Mouse (Mus musculus): Measurements from ENCODE around the gene Itpr2. TPM values are rescaled to one million over a fixed set of nuclear protein-coding genes. Genes with fewer than 3 reads are reported as not detected.

Itpr2 gene
- polyA plus RNA-seq, 1 experiment = 1.5 TPM

DNA sequence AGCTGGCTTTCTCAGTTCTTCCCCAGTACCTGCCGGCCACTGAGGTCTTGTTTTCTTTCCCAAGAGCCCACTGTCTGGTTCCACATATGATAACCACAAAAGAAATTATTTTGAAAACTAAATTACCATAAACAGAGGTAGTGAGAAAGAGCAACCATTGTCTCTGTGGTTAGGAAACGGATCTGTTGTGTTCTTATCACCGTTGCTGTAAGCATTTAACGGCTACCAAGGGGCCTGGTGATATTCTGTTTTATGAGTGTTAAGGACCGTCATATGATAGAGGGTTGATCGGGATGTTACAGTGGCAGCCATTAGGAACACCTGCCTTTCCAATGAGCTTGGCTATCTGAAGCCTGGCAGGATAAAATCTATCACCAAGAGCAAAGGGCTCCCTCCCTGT is 390.2 kb downstream of the Itpr2 start:
- peaks cover 5% of the 10 kb centered on the region for H3K27me3 ChIP-seq (replicated peaks)
- TF ChIP-seq GATA1 (IDR thresholded peaks at IDR 0.05; ENCODE audit: borderline replicate concordance, low read length) (no peak), FLI1 (IDR thresholded peaks at IDR 0.05; ENCODE audit: low read length) (no peak)

DNA sequence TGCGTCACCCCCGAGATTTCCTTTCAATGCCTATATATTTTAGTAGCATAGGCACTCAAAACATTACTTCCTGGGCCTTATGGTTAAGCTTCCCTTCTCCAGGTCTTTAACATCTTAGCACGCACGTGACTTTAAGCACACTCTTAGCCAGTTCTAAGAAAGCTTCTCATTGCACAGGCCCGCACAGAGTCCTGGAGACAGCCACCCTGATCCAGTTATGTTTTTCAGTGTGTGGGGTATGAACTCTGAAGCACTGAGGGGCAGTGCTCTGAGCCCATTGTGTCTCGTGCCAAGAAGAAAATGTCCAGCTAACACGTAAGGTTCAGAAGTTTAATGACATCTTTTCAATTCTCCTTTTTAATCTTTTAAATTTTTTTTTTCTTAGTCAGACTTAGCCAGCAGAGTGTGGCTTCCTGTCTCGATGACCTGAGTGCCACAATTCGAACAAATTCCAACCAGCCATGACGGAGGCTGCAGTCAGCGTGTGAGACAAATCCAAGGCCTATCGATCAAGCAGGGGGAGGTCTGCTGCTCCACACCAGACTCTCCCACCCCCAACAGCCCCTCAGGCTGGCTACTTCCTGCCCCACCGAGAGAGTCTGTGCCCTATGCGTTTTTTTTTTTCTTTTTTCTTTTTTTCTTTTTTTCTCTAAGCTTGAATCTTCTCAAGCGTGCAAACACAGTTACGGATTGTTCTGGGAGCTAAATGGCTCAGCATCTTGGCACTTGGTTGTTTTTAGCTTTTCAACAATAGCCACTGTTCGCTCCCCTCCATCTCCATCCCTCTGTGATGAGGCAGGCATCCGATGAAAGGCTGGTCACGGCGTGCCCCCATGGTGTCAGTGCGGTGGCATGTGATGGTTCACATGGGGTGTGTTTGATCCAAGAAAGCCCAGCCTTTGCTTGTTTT is 390.9 kb downstream of the Itpr2 start:
- TF ChIP-seq FLI1 (IDR thresholded peaks at IDR 0.05; ENCODE audit: low read length) (no peak), GATA1 (IDR thresholded peaks at IDR 0.05; ENCODE audit: borderline replicate concordance, low read length) (no peak)
- peaks cover 9% of the 10 kb centered on the region for H3K27me3 ChIP-seq (replicated peaks)
- H3K4me3 ChIP-seq (replicated peaks) = no peak overlapping the region
- peaks cover 13% of the 10 kb centered on the region for H3K4me1 ChIP-seq
- no peaks in the 10 kb centered on the region for H3K9me3 ChIP-seq
- peaks cover 34% of the 10 kb centered on the region for H3K36me3 ChIP-seq (replicated peaks; ENCODE audit: low read length)

More for the DNA sequence above, 390.2 kb downstream of the Itpr2 start:
- H3K4me1 ChIP-seq = peaks cover 13% of the 10 kb centered on the region
- peaks cover 34% of the 10 kb centered on the region for H3K36me3 ChIP-seq (replicated peaks; ENCODE audit: low read length)
- H3K4me3 ChIP-seq (replicated peaks) = no peak overlapping the region
- no peaks in the 10 kb centered on the region for H3K9me3 ChIP-seq

DNA sequence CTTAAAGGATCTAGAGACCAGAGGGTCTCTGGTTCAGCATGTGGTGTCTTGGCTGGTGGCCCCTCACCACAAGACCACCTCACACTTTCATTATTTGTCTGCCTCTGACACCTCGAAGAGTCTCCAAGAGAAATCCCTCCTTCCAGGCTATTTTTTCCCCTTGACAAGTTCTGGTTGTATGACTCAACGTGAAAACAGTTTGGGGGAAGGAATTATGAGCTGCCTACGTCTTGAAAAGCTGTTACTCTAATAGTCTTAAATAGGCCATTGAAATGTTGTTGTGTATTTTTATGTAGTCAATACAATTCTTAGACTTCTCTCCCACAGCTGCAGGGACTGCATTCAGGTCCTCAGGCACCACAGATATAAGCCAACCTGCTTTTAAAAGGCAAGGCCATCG is 391.6 kb downstream of the Itpr2 start:
- peaks cover 34% of the 10 kb centered on the region for H3K36me3 ChIP-seq (replicated peaks; ENCODE audit: low read length)
- H3K27me3 ChIP-seq (replicated peaks) = peaks cover 11% of the 10 kb centered on the region
- peaks cover 13% of the 10 kb centered on the region for H3K4me1 ChIP-seq
- TF ChIP-seq GATA1 (IDR thresholded peaks at IDR 0.05; ENCODE audit: borderline replicate concordance, low read length) (no peak), FLI1 (IDR thresholded peaks at IDR 0.05; ENCODE audit: low read length) (no peak)
- H3K4me3 ChIP-seq (replicated peaks) = no peak overlapping the region
- peaks cover 5% of the 10 kb centered on the region; the same call in 1 of the 2 replicates for H3K9me3 ChIP-seq

- Histone ChIP-seq H3K36me3 (replicated peaks; ENCODE audit: low read length) (peaks cover 34% of the 10 kb centered on the region), H3K4me3 (replicated peaks) (no peak overlapping the region), H3K4me1 (peaks cover 13% of the 10 kb centered on the region), H3K27me3 (replicated peaks) (peaks cover 6% of the 10 kb centered on the region), H3K9me3 (peaks cover 5% of the 10 kb centered on the region; the same call in 1 of the 2 replicates)
- no peak for TF ChIP-seq GATA1 (IDR thresholded peaks at IDR 0.05; ENCODE audit: borderline replicate concordance, low read length)
- TF ChIP-seq FLI1 (IDR thresholded peaks at IDR 0.05; ENCODE audit: low read length) = no peak
Observed at GRCm38 (mm10) chr6:146108695-146109094, 393.3 kb downstream of the Itpr2 start.

DNA sequence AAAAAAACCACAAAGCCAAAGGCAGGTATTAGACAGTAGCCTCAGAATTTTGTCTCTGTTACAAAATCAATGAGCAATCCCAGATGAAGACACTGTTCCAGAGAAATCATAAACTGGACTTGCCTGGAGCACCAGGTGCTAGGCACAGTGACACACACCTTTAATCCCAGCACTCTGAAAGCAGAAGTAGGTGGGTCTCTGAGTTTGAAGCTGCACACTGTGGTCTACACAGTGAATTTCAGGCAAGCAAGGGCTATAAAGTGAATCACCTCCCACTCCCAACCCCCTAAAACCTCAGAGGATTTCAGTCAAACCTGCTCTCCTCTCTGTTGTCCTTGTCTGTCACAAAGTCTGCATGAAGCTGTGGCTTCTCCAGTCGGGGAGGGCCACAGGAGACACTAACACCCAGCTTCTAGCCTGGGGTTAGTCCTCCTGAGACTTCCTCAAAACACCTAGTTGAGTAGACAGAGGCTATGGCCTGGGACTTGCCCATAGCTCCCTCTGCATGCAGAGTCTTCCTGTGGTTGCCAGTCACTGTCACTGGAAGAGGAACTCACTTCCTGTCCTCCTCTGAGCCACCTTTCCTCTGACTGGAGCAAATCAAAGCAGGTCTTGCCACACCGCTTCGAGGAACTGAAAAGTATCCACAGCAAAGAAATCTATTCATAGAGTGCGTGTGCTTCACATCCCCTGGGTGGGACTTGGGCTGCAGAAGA is 394.7 kb downstream of the Itpr2 start:
- TF ChIP-seq FLI1 (IDR thresholded peaks at IDR 0.05; ENCODE audit: low read length) = no peak
- Histone ChIP-seq H3K4me3 (replicated peaks) (no peak overlapping the region), H3K9me3 (peaks cover 5% of the 10 kb centered on the region; the same call in 1 of the 2 replicates)

GRCm38 (mm10) chr6:146083056-146083961 is 418.7 kb downstream of the Itpr2 start:
- TF ChIP-seq FLI1 (IDR thresholded peaks at IDR 0.05; ENCODE audit: low read length) = no peak
- TF ChIP-seq GATA1 (IDR thresholded peaks at IDR 0.05; ENCODE audit: borderline replicate concordance, low read length) = no peak
- Histone ChIP-seq H3K4me3 (replicated peaks) (no peak overlapping the region), H3K4me1 (peaks cover 36% of the 10 kb centered on the region), H3K9me3 (peaks cover 32% of the 10 kb centered on the region), H3K36me3 (replicated peaks; ENCODE audit: low read length) (no peaks in the 10 kb centered on the region), H3K27me3 (replicated peaks) (peaks cover 46% of the 10 kb centered on the region)

More for the DNA sequence above, 394.7 kb downstream of the Itpr2 start:
- Histone ChIP-seq H3K27me3 (replicated peaks) (peaks cover 6% of the 10 kb centered on the region), H3K36me3 (replicated peaks; ENCODE audit: low read length) (peaks cover 27% of the 10 kb centered on the region), H3K4me1 (peaks cover 13% of the 10 kb centered on the region)

GRCm38 (mm10) chr6:146082476-146082875 is 419.5 kb downstream of the Itpr2 start:
- Histone ChIP-seq H3K9me3 (peaks cover 26% of the 10 kb centered on the region), H3K4me1 (peaks cover 44% of the 10 kb centered on the region), H3K36me3 (replicated peaks; ENCODE audit: low read length) (no peaks in the 10 kb centered on the region), H3K27me3 (replicated peaks) (peaks cover 50% of the 10 kb centered on the region), H3K4me3 (replicated peaks) (no peak overlapping the region)
- TF ChIP-seq FLI1 (IDR thresholded peaks at IDR 0.05; ENCODE audit: low read length) = no peak

GRCm38 (mm10) chr6:146081578-146081977 is 420.4 kb downstream of the Itpr2 start:
- Histone ChIP-seq H3K36me3 (replicated peaks; ENCODE audit: low read length) (no peaks in the 10 kb centered on the region), H3K27me3 (replicated peaks) (peaks cover 53% of the 10 kb centered on the region), H3K4me1 (peaks cover 51% of the 10 kb centered on the region), H3K9me3 (peaks cover 17% of the 10 kb centered on the region), H3K4me3 (replicated peaks) (no peak overlapping the region)
- TF ChIP-seq FLI1 (IDR thresholded peaks at IDR 0.05; ENCODE audit: low read length) (no peak), GATA1 (IDR thresholded peaks at IDR 0.05; ENCODE audit: borderline replicate concordance, low read length) (no peak)

All from megakaryocyte, embryonic 14.5 days (primary cell).